Mouse (Mus musculus) stomach, embryonic 15.5 days (tissue): ENCODE results near the gene Nr2f6. TPM values are rescaled to one million over a fixed set of nuclear protein-coding genes. Genes with fewer than 3 reads are reported as not detected.
"Not testable (repeated sequence)": the region's sequence is repeated elsewhere in the genome, so short reads cannot be mapped to it uniquely, and the experiment has no call there.

Experiments used
- ATAC-seq: fragments of 200-750 bp; cut with Nextera tagmentation; 2 replicates; pipeline ENCODE4 v1.8.0; 2017; ENCODE audit warnings: low read depth, moderate number of reproducible peaks, moderate TSS enrichment; ENCODE audit not compliant: insufficient read depth, low FRiP score
- H3K27ac ChIP-seq: fragments of 300-500 bp; sonication (generic); 2 replicates; pipeline ENCODE4 v1.5.1; 2015; ENCODE audit warnings: mild to moderate bottlenecking, inconsistent platforms
- H3K27me3 ChIP-seq: fragments of 300-500 bp; sonication (generic); replicated peaks from 2 replicates; pipeline ENCODE4 v1.6.1; 2015; ENCODE audit warnings: inconsistent platforms
- H3K36me3 ChIP-seq: fragments of 300-500 bp; sonication (generic); 2 replicates; pipeline ENCODE4 v1.6.1; 2015; ENCODE audit warnings: inconsistent platforms
- H3K4me1 ChIP-seq: fragments of 300-500 bp; sonication (generic); 2 replicates; pipeline ENCODE4 v1.6.1; 2015; ENCODE audit warnings: inconsistent platforms
- H3K4me2 ChIP-seq: fragments of 300-500 bp; sonication (generic); 2 replicates; pipeline ENCODE4 v1.6.1; 2015; ENCODE audit warnings: mild to moderate bottlenecking, inconsistent platforms
- H3K4me3 ChIP-seq: fragments of 300-500 bp; sonication (generic); replicated peaks from 2 replicates; pipeline ENCODE4 v1.5.1; 2015; ENCODE audit warnings: inconsistent platforms
- H3K9ac ChIP-seq: fragments of 300-500 bp; sonication (generic); 2 replicates; pipeline ENCODE4 v1.6.1; 2015; ENCODE audit warnings: inconsistent platforms
- H3K9me3 ChIP-seq: fragments of 300-500 bp; sonication (generic); 2 replicates; pipeline ENCODE4 v1.6.1; 2016; ENCODE audit warnings: inconsistent platforms
- WGBS: fragments of 180-500 bp; shearing (Covaris S2); methylation state at CpG from one replicate; pipeline ENCODE4 v1.1.7; 2015; 5-methylcytosine and 5-hydroxymethylcytosine counted together
- polyA plus RNA-seq: library from polyadenylated mRNA; unstranded; fragments of >200 nt; fragmentation: Nextera tagmentation; extraction: Ambion mirVana; gene quantifications from 2 replicates; pipeline ENCODE4 v1.2.1, GENCODE M21; 2015

Nr2f6 gene
- polyA plus RNA-seq, 1 experiment from 2014 or later = 81.8 TPM

- no peak for ATAC-seq
- H3K4me3 ChIP-seq = no peak overlapping the region
- H3K4me1 ChIP-seq = no peaks in the 10 kb centered on the region
- no peaks in the 10 kb centered on the region for H3K9me3 ChIP-seq
- H3K27me3 ChIP-seq = no peaks in the 10 kb centered on the region
- 68% methylated on average over 5 of the region's 5 CpGs for WGBS
- H3K36me3 ChIP-seq = peaks cover 30% of the 10 kb centered on the region
- H3K9ac ChIP-seq = no peak overlapping the region
- H3K4me2 ChIP-seq = no peak overlapping the region
- H3K27ac ChIP-seq = no peak overlapping the region
Measured at GRCm38 (mm10) chr8:71340625-71341024, 41.1 kb downstream of the Nr2f6 start.

DNA sequence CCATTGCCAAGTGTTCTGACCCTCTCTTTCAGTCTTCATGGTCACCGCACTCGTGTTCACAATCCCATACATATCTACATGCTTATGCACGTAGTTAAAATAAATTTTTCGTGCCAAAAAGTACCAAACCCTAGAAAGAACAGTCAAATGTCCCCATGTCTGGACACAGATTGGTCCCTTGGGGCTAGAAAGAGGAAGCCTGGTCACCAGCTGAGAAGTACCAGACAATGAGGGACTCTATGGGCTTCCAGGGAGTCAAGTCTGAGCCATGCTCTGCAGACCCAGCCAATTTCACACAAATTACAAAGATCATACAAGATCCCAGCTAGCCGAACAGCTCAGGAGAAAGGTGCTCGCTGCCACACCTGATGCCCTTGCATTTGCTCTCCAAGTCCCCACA lies 43.9 kb downstream of the Nr2f6 start:
- not testable (repeated sequence) for H3K4me3 ChIP-seq, H3K9me3 ChIP-seq, H3K9ac ChIP-seq, H3K27me3 ChIP-seq, ATAC-seq, H3K4me2 ChIP-seq, H3K4me1 ChIP-seq, H3K27ac ChIP-seq
- peaks cover 16% of the 10 kb centered on the region for H3K36me3 ChIP-seq
- 90% methylated on average over 6 of the region's 6 CpGs for WGBS

- no peak overlapping the region for H3K4me3 ChIP-seq
- no peaks in the 10 kb centered on the region for H3K4me1 ChIP-seq
- H3K4me2 ChIP-seq = no peak overlapping the region
- no peak overlapping the region for H3K9ac ChIP-seq
- no peaks in the 10 kb centered on the region for H3K27me3 ChIP-seq
- 78% methylated on average over 1 of the region's 1 CpGs for WGBS
- no peak overlapping the region for H3K27ac ChIP-seq
- ATAC-seq = no peak
- no peaks in the 10 kb centered on the region for H3K9me3 ChIP-seq
- peaks cover 44% of the 10 kb centered on the region; the same call in 1 of the 2 replicates for H3K36me3 ChIP-seq
Measured at GRCm38 (mm10) chr8:71324848-71325247, 56.9 kb downstream of the Nr2f6 start.

Other genes starting within 250 kb of the Nr2f6 start
- 17.8 and 22.7 TPM in 2 replicates for gene Myo9b, start 109.2 kb downstream of the Nr2f6 start, polyA plus RNA-seq
- 49.9 and 53.7 TPM in 2 replicates for gene Haus8, start 109.0 kb downstream of the Nr2f6 start, polyA plus RNA-seq
- 87.4 and 88.8 TPM in 2 replicates for gene Use1, start 15.1 kb downstream of the Nr2f6 start, polyA plus RNA-seq
- 8.0 TPM in 2 replicates for gene Ocel1, start 10.7 kb downstream of the Nr2f6 start, polyA plus RNA-seq
- 10.8 and 10.9 TPM in 2 replicates for gene Ushbp1, start 13.8 kb upstream of the Nr2f6 start, polyA plus RNA-seq
- gene Babam1, start 14.9 kb upstream of the Nr2f6 start, polyA plus RNA-seq = 92.2 and 98.2 TPM in 2 replicates
- 42.3 and 46.2 TPM in 2 replicates for gene Ankle1, start 24.1 kb upstream of the Nr2f6 start, polyA plus RNA-seq
- 42.0 and 44.0 TPM in 2 replicates for gene Abhd8, start 81.7 kb upstream of the Nr2f6 start, polyA plus RNA-seq
- gene Mrpl34, start 83.0 kb upstream of the Nr2f6 start, polyA plus RNA-seq = 154 and 164 TPM in 2 replicates
- 90.2 and 92.4 TPM in 2 replicates for gene Dda1, start 87.2 kb upstream of the Nr2f6 start, polyA plus RNA-seq
- gene Ano8, start 104.0 kb upstream of the Nr2f6 start, polyA plus RNA-seq = 1.5 and 1.8 TPM in 2 replicates
- 14.6 and 16.1 TPM in 2 replicates for gene Gtpbp3, start 106.1 kb upstream of the Nr2f6 start, polyA plus RNA-seq
- 84.8 and 90.0 TPM in 2 replicates for gene Plvap, start 129.8 kb upstream of the Nr2f6 start, polyA plus RNA-seq
- 0.27 and 0.49 TPM in 2 replicates for gene Ccdc194, start 143.8 kb upstream of the Nr2f6 start, polyA plus RNA-seq
- 52.3 and 53.9 TPM in 2 replicates for gene Bst2, start 155.5 kb upstream of the Nr2f6 start, polyA plus RNA-seq
- 97.6 and 107 TPM in 2 replicates for gene Mvb12a, start 161.0 kb upstream of the Nr2f6 start, polyA plus RNA-seq
- gene Tmem221, start 176.9 kb upstream of the Nr2f6 start, polyA plus RNA-seq = 4.0 and 7.1 TPM in 2 replicates
- 0.08 and 0.15 TPM in 2 replicates for gene Nxnl1, start 184.6 kb upstream of the Nr2f6 start, polyA plus RNA-seq
- gene Slc27a1, start 186.9 kb upstream of the Nr2f6 start, polyA plus RNA-seq = 37.1 and 38.8 TPM in 2 replicates
- gene Pgls, start 210.2 kb upstream of the Nr2f6 start, polyA plus RNA-seq = 238 and 243 TPM in 2 replicates
- gene Fam129c, start 215.7 kb upstream of the Nr2f6 start, polyA plus RNA-seq = 4.3 and 4.7 TPM in 2 replicates
- 70.6 and 75.1 TPM in 2 replicates for gene Colgalt1, start 229.0 kb upstream of the Nr2f6 start, polyA plus RNA-seq